Mouse (Mus musculus) midbrain, embryonic 14.5 days (tissue): ENCODE results near the gene Smarcc1. TPM values are rescaled to one million over a fixed set of nuclear protein-coding genes. Genes with fewer than 3 reads are reported as not detected.
A peak's percentile ranks its signal among the peaks of the same experiment; 100 is the strongest.

Source experiments
- ATAC-seq: fragments of 200-750 bp; cut with Nextera tagmentation; 2 replicates; pipeline ENCODE4 v1.8.0; 2017; ENCODE audit warnings: moderate number of reproducible peaks, moderate library complexity; ENCODE audit not compliant: low FRiP score, low TSS enrichment
- DNase-seq: peaks from one replicate; pipeline ENCODE4 v3.0.0-alpha.2; 2015
- H3K27ac ChIP-seq: fragments of 300-500 bp; sonication (generic); replicated peaks from 2 replicates; pipeline ENCODE4 v1.5.1; 2014; ENCODE audit warnings: mild to moderate bottlenecking, low read depth, low read length, moderate library complexity
- H3K27me3 ChIP-seq: fragments of 300-500 bp; sonication (generic); 2 replicates; pipeline ENCODE4 v1.6.1; 2014; ENCODE audit warnings: low read length, control low read depth, mixed read lengths; ENCODE audit not compliant: control insufficient read depth, insufficient read depth
- H3K36me3 ChIP-seq: fragments of 300-500 bp; sonication (generic); 2 replicates; pipeline ENCODE4 v1.6.1; 2014; ENCODE audit warnings: low read length, control low read depth; ENCODE audit not compliant: control insufficient read depth, insufficient read depth
- H3K4me1 ChIP-seq: fragments of 300-500 bp; sonication (generic); 2 replicates; pipeline ENCODE4 v1.6.1; 2014; ENCODE audit warnings: mild to moderate bottlenecking, antibody characterized with exemption, low read length, control low read depth; ENCODE audit not compliant: control insufficient read depth, insufficient read depth
- H3K4me2 ChIP-seq: fragments of 300-500 bp; sonication (generic); 2 replicates; pipeline ENCODE4 v1.6.1; 2014; ENCODE audit warnings: mild to moderate bottlenecking, low read length, moderate library complexity
- H3K4me3 ChIP-seq: fragments of 300-500 bp; sonication (generic); replicated peaks from 2 replicates; pipeline ENCODE4 v1.5.1; 2014; ENCODE audit warnings: low read depth, low read length
- H3K9ac ChIP-seq: fragments of 300-500 bp; sonication (generic); replicated peaks from 2 replicates; pipeline ENCODE4 v1.6.1; 2014; ENCODE audit warnings: mild to moderate bottlenecking, low read length, moderate library complexity
- H3K9me3 ChIP-seq: fragments of 300-500 bp; sonication (generic); 2 replicates; pipeline ENCODE4 v1.6.1; 2016; ENCODE audit warnings: low read length, control low read depth, mixed read lengths; ENCODE audit not compliant: control insufficient read depth
- WGBS: fragments of 180-500 bp; shearing (Covaris S2); extraction: QIAGEN DNeasy Blood & Tissue Kit; methylation state at CpG from one replicate; pipeline ENCODE4 v1.1.7; 2014; 5-methylcytosine and 5-hydroxymethylcytosine counted together
- polyA plus RNA-seq: library from polyadenylated mRNA; unstranded; fragments of >200 nt; fragmentation: Nextera tagmentation; extraction: Ambion mirVana; gene quantifications from 2 replicates; pipeline ENCODE4 v1.2.1, GENCODE M21; 2014

Smarcc1 gene
- polyA plus RNA-seq, 1 experiment from 2014 or later, result 139 TPM

- no peak for ATAC-seq
Observed at GRCm38 (mm10) chr9:110085693-110086092, 31.8 kb upstream of the Smarcc1 start.

GRCm38 (mm10) chr9:110093303-110093702, 24.2 kb upstream of the Smarcc1 start:
- no peak overlapping the region for H3K9ac ChIP-seq
- H3K36me3 ChIP-seq, result peaks cover 96% of the 10 kb centered on the region
- H3K27me3 ChIP-seq, result no peaks in the 10 kb centered on the region
- H3K4me1 ChIP-seq, result no peaks in the 10 kb centered on the region
- no peak overlapping the region for H3K27ac ChIP-seq
- H3K4me3 ChIP-seq, result no peak overlapping the region
- no peak for ATAC-seq
- H3K9me3 ChIP-seq, result no peaks in the 10 kb centered on the region
- DNase-seq, result no peak
- WGBS, result 80% methylated on average over 4 of the region's 4 CpGs
- no peak overlapping the region for H3K4me2 ChIP-seq

More at GRCm38 (mm10) chr9:110085693-110086092, 31.8 kb upstream of the Smarcc1 start:
- no peak for DNase-seq
- Histone ChIP-seq H3K4me2 (no peak overlapping the region), H3K27me3 (no peaks in the 10 kb centered on the region), H3K4me3 (no peak overlapping the region), H3K9me3 (no peaks in the 10 kb centered on the region), H3K9ac (no peak overlapping the region), H3K27ac (no peak overlapping the region), H3K36me3 (peaks cover 100% of the 10 kb centered on the region), H3K4me1 (no peaks in the 10 kb centered on the region)
- WGBS, result 97% methylated on average over 8 of the region's 8 CpGs

- no peaks in the 10 kb centered on the region for H3K4me1 ChIP-seq
- H3K4me3 ChIP-seq, result no peak overlapping the region
- no peaks in the 10 kb centered on the region for H3K27me3 ChIP-seq
- DNase-seq (no peak), ATAC-seq (no peak)
- H3K9ac ChIP-seq, result no peak overlapping the region
- WGBS, result 97% methylated on average over 4 of the region's 4 CpGs
- peaks cover 96% of the 10 kb centered on the region for H3K36me3 ChIP-seq
- no peak overlapping the region for H3K27ac ChIP-seq
- no peaks in the 10 kb centered on the region for H3K9me3 ChIP-seq
- H3K4me2 ChIP-seq, result no peak overlapping the region
Observed at GRCm38 (mm10) chr9:110094761-110095160, 22.7 kb upstream of the Smarcc1 start.

- no peaks in the 10 kb centered on the region for H3K27me3 ChIP-seq
- no peak overlapping the region for H3K9ac ChIP-seq
- no peaks in the 10 kb centered on the region for H3K9me3 ChIP-seq
- no peak for DNase-seq
- no peak overlapping the region for H3K4me2 ChIP-seq
- ATAC-seq, result no peak
- H3K36me3 ChIP-seq, result peaks cover 78% of the 10 kb centered on the region
- WGBS, result 76% methylated on average over 3 of the region's 3 CpGs
- H3K4me1 ChIP-seq, result no peaks in the 10 kb centered on the region
- no peak overlapping the region for H3K27ac ChIP-seq
- no peak overlapping the region for H3K4me3 ChIP-seq
Observed at GRCm38 (mm10) chr9:110097791-110098190, 19.7 kb upstream of the Smarcc1 start.

- H3K36me3 ChIP-seq, result peaks cover 81% of the 10 kb centered on the region
- peak; percentile 97 for DNase-seq
- WGBS, result 4% methylated on average over 41 of the region's 41 CpGs
- peak overlapping the region; percentile 75 for H3K9ac ChIP-seq
- H3K9me3 ChIP-seq, result no peaks in the 10 kb centered on the region
- no peaks in the 10 kb centered on the region for H3K27me3 ChIP-seq
- H3K27ac ChIP-seq, result peak overlapping the region; percentile 33
- peak overlapping the region; percentile 82 for H3K4me2 ChIP-seq
- H3K4me3 ChIP-seq, result peak overlapping the region; percentile 81
- no peaks in the 10 kb centered on the region for H3K4me1 ChIP-seq
- peak; percentile 88 for ATAC-seq
Observed at GRCm38 (mm10) chr9:110100627-110101600, 16.6 kb upstream of the Smarcc1 start.

- peak overlapping the region; percentile 95 for H3K27ac ChIP-seq
- H3K27me3 ChIP-seq, result no peaks in the 10 kb centered on the region
- DNase-seq (no peak), ATAC-seq (no peak; the same call in 1 of the 2 replicates)
- peak overlapping the region; percentile 77 for H3K4me2 ChIP-seq
- WGBS, result 7% methylated on average over 10 of the region's 10 CpGs
- peak overlapping the region; percentile 90 for H3K4me3 ChIP-seq
- peaks cover 16% of the 10 kb centered on the region for H3K4me1 ChIP-seq
- H3K9me3 ChIP-seq, result no peaks in the 10 kb centered on the region
- peaks cover 37% of the 10 kb centered on the region for H3K36me3 ChIP-seq
- peak overlapping the region; percentile 97 for H3K9ac ChIP-seq
Observed at GRCm38 (mm10) chr9:110116353-110116976, 1.0 kb upstream of the Smarcc1 start.

- peak within 1 kb of the TSS; percentile 90 for H3K4me3 ChIP-seq
- H3K9ac ChIP-seq, result peak within 1 kb of the TSS; percentile 97
- H3K27ac ChIP-seq, result peak within 1 kb of the TSS; percentile 95
- peaks cover 16% of the 10 kb centered on the region for H3K4me1 ChIP-seq
- no peaks in the 10 kb centered on the region for H3K9me3 ChIP-seq
- peak; percentile 28; the same call in 1 of the 2 replicates for ATAC-seq
- 1% methylated on average over 17 of the region's 17 CpGs for WGBS
- H3K4me2 ChIP-seq, result peak within 1 kb of the TSS; percentile 77
- H3K27me3 ChIP-seq, result no peaks in the 10 kb centered on the region
- H3K36me3 ChIP-seq, result peaks cover 24% of the 10 kb centered on the region
- DNase-seq, result no peak
Observed at GRCm38 (mm10) chr9:110117779-110118139, 251 bp downstream of the Smarcc1 start, which contains the start of gene Dhx30. Gene Dhx30 (minus strand): TSS chr9:110117830.

GRCm38 (mm10) chr9:110118249-110118648, 741 bp downstream of the Smarcc1 start:
- H3K27me3 ChIP-seq, result no peaks in the 10 kb centered on the region
- ATAC-seq, result no peak
- no peaks in the 10 kb centered on the region for H3K9me3 ChIP-seq
- H3K4me1 ChIP-seq, result peaks cover 16% of the 10 kb centered on the region
- peak overlapping the region; percentile 97 for H3K9ac ChIP-seq
- peak overlapping the region; percentile 90 for H3K4me3 ChIP-seq
- H3K4me2 ChIP-seq, result peak overlapping the region; percentile 77
- WGBS, result 32% methylated on average over 1 of the region's 1 CpGs
- peak overlapping the region; percentile 95; the same call in 1 of the 2 replicates for H3K27ac ChIP-seq
- DNase-seq, result no peak
- H3K36me3 ChIP-seq, result peaks cover 19% of the 10 kb centered on the region
